Mouse (Mus musculus): ENCODE measurements around the gene Abl2.
A peak's percentile ranks its signal among the peaks of the same experiment; 100 is the strongest.
"Not testable (repeated sequence)": the region's sequence is repeated elsewhere in the genome, so short reads cannot be mapped to it uniquely, and the experiment has no call there.

Abl2 gene

DNA sequence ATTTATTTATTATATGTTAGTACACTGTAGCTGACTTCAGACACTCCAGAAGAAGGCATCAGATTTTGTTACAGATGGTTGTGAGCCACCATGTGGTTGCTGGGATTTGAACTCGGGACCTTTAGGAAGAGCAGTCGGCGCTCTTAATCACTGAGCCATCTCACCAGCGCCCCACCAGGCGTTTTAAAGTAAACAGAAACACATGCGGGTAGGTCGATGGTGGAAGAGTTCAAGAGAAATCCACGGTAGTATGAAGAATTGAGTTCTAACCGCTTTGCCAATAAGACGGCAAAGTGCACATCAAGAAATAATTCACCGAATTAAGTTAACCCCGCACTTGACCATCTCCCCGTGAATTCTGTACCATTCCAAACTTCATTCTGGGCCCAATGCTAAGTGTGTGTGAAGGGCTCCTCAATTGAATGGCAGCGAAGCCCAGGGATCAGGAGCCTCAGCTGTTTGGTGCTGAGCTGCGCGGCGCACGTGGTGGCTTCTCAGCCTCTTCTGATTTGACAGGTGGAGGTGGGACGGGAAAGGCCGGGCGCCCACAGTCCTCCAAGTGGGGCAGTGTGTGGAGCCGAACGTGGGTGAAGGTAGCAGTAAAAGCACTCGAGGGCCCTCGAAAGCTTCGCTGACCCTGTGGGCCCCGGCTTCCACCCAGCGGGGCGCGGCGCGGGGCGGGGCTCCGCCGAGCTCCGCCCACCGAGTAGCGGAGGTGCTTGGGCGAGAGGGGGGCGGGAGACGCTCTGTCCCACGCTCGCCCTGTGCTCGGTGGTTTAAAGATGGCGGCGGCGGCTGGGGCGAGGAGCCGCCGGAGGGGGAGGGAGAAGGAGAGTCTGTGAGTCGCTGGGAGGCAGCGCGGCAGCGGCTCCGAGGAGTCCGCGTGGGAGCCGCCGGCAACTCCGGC lies at the start of gene Abl2:
Gene Abl2, plus strand, starts transcription at position 763 of the 907 bp plus-strand sequence.
- peak; percentile 52 for DNase-seq (ENCODE audit: extremely low read depth, low read depth)

DNA sequence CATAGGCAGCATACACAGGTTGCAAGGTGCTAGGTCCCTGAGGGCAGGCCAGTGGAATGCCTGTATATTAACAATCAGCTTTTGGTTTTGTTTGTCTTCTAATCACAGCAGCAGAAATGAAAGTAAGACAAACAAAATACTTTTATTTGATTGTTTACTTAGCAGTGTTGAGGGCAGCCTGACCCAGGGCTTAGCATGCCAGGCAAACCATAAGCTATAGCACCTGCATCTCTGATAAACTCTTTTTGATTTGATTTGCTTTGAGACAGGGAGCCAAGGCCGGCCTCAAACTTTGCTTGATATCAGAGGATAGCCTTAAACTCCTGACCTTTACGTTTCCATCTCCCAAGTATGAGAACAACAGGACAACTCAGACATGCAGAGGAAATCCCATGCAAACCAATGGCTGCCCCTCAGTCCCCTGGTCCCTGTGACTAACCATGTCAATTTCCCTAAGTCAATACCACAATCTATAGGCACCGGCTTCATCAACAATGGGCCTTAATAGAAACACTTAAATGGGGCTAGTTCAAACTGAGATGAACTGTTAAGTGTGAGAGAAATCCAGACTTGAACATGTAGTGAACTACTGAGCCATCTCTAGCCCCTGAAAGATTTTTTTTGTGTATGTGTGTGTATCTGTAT lies 38.3 kb upstream of the Abl2 start:
- DNase-seq (ENCODE audit: extremely low read depth, low read depth), result no peak

DNA sequence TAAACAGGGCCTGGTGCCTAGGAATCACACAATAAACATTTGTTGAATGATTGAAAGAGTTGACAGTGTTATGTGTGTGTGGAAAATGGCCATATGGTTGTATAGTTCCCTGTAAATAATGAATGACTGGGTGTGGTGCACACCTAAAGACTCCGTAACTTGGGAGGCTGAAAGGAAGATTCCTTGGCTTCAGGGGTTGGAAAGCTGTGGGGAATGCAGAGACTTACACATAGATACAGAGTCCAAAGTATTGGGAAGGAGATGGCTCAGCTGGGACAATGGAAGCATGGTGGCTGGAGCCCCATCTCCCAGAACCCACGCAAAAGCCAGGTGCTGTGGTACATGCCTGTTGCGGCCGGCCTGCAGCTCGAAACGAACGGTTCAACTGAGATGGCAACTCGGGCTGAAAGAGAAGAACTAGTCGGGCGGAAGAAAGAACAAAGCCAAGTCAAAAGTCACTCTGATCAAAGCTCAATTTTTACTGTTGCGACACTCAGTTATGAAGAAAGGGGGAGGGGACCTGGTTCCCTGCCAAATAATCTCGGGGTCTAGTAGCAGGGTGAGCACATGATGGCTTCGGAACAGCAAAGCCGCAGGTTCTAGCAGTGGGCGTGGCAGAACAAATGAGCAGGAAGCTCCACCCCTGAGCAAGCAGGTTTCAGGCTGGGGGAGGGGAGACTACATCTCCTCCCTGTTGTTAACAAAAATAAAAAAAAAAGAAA lies 36.6 kb upstream of the Abl2 start:
- DNase-seq (ENCODE audit: extremely low read depth, low read depth), result peak; percentile 16

DNA sequence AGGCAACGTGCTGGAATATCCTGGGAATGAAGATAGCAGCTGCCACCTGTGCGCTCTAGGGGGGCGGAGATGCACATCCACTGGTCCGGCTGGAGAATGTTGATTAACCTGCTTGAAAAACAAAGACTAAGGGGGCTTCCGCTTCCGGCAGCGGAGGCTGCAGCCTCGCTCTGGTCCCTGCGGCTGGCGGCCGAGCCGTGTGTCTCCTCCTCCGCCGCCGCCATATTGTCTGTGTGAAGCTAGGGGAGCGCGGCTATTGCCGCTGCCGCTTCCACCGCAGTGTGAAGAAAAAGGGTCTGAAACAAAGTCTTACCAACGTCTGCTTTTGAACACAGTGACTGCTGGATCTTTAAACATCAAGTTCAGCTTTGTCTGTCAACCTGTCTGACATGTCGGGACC lies 34.7 kb upstream of the Abl2 start, which contains the start of gene Gm10031:
Gene Gm10031, plus strand, starts transcription at position 171 of the 400 bp plus-strand sequence.
- DNase-seq (ENCODE audit: extremely low read depth, low read depth), result not testable (repeated sequence)

DNA sequence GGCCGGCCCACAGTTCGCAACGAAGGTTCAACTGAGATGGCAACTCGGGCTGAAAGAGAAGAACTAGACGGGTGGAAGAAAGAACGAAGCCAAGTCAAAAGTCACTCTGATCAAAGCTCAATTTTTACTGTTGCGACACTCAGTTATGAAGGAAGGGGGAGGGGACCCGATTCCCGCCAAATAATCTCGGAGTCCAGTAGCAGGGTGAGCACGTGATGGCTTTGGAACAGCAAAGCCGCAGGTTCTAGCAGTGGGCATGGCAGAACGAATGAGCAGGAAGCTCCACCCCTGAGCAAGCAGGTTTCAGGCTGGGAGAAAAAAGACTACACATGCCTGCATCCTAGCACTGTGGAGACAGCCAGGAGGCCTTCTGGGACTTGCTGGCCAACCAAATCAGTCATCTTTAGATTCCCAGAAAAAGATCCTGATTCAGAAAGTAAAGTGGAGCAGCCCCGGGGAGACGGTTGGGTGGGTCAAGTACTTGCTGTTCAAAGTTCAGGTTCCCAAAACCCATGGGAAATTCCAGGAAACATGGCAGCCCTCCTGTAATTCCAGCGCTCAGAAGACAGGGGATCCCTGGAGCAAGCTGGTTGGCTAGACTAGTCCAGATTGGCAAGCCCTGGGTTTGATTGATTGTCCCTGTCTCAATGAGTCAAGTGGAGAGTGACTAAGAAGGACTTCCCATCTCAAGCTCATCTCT lies 26.0 kb upstream of the Abl2 start:
- not testable (repeated sequence) for DNase-seq (ENCODE audit: extremely low read depth, low read depth)

DNA sequence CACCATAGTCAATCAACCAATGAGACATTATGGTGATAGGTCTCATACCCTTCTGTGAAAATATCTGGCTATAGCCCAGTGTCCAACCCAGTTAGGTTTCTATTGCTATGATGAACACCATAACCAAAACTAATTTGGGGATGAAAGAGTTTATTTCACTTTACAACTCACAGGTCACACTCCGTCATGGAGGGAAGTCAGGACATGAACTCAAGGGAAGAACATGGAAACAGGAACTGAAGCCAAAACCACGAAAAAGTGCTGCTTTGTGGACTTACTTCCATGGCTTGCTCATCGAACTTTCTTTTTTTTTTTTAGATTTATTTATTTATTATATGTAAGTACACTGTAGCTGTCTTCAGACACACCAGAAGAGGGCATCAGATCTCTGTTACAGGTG lies 25.1 kb upstream of the Abl2 start:
- DNase-seq (ENCODE audit: extremely low read depth, low read depth), result peak; percentile 26

DNA sequence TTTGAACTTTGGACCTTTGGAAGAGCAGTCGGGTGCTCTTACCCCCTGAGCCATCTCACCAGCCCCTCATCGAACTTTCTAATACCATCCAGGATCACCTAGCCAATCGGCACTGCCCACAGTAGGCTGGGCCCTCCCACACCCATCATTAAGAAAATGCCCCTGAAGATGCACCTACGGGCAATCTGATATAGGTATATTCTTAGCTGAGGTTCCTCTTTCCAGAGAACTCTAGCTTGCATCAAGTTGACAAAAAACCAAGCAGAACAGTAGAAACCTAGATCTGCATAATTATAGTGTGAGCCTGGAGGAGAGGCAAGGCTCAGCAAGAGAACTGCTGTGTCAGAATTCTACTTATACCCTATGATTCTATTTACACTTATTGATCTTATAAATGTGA lies 24.7 kb upstream of the Abl2 start:
- peak; percentile 62 for DNase-seq (ENCODE audit: extremely low read depth, low read depth)

DNA sequence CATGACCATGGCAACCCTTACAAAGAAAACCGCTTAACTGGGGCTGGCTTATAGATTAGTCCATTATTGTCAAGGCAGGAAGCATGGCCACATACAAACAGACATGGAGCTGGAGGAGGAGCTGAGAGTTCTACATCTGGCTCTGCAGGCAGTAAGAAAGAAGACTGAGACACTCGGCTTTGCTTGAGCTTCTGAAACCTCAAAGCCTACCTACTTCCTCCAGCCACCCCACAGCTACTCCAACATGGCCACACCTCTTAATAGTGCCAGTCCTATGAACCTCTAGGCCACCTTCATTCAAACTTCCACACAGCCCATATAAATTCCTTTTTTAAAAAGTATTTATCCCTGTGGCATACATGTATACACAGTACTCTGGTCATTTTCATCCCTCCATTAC lies 21.6 kb upstream of the Abl2 start:
- no peak for DNase-seq (ENCODE audit: extremely low read depth, low read depth)

DNA sequence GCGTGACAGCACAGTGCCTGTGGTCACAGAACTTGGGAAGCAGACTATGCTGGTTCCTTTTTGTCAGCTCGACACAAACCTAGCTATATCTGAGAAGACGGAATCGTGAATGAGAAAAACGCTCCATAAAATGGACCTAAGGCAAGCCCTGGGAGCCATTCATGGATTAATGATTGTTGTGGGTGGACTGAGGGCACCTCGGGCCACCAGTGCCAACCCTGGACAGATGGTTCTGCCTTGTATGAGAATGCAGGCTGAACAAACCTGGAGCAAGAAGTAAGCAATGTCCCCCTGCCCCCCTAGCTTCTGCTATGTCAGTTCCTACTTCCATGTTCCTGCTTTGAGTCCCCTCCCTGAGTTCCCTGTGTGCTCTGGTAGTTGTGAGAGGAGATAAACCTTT lies 20.9 kb upstream of the Abl2 start:
- DNase-seq (ENCODE audit: extremely low read depth, low read depth), result no peak

DNA sequence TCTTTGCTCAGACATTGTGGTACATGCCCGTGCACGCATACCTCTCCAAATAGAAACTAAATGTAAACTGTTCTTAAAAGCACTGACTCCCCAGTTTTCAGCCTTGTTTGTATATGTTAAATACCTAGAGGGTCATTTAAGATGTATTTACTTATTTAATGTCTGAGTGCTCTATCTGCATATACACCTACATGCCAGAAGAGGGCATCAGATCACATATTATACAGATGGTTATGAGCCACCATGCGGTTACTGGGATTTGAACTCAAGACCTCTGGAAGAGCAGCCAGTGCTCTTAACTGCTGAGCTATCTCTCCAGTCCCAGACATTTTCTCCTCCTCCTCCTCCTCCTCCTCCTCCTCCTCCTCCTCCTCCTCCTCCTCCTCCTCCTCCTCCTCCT lies 20.2 kb upstream of the Abl2 start:
- peak; percentile 21 for DNase-seq (ENCODE audit: extremely low read depth, low read depth)

DNA sequence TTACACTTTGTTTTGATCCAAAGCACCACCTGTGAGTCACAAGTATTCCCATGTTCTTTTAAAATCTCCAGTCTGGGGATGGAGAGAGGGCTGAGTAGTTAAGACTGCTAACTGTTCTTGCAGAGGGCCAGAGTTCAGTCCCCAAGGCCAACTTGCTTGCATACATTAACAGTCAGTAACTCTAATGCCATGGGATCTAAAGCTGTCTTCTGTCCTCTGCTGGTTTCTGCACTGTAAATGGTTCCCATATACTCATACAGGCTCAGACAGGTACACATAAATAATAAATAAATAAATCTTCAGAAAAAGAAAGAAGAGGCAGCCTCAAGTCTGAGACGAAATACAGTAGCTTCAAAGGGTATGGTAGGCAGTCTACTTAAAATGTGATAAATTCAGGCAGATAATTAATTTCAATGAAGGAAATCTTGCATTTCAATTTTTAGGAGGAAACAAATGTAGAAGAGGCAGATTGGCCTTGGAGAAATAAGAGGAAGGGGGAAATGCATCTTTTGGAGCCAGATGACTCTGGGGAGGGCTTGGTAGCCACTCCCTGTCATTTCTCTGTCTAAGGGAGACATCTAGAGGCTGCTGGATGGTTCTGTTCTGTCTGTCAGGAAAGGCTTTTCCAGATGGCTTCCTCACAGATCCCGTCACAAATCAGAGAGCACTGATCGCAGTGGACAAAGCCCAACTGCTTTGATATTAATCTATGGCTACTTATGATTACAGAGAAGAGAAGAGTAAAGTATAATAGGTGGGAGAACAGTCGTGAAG lies 18.6 kb upstream of the Abl2 start:
- peak; percentile 12 for DNase-seq (ENCODE audit: extremely low read depth, low read depth)

DNA sequence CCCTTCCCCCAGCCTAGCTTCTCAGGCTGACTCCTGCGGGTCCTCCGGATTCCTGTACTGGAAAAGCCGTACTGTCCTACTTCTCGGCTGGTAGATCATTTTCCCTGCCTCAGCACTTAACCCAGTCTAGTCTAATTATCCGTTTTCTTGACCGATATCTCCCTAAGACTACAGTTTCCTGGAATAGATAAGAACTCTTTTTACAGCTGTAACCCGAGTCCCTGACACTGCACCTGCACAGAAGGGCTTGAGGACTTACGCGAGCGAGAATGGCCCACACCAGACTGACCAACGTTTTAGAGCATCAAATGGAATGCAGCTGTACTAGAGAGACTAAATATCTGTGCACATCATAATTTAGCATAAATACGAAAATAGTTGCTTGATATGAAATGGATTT lies 14.6 kb upstream of the Abl2 start:
- DNase-seq (ENCODE audit: extremely low read depth, low read depth), result no peak

DNA sequence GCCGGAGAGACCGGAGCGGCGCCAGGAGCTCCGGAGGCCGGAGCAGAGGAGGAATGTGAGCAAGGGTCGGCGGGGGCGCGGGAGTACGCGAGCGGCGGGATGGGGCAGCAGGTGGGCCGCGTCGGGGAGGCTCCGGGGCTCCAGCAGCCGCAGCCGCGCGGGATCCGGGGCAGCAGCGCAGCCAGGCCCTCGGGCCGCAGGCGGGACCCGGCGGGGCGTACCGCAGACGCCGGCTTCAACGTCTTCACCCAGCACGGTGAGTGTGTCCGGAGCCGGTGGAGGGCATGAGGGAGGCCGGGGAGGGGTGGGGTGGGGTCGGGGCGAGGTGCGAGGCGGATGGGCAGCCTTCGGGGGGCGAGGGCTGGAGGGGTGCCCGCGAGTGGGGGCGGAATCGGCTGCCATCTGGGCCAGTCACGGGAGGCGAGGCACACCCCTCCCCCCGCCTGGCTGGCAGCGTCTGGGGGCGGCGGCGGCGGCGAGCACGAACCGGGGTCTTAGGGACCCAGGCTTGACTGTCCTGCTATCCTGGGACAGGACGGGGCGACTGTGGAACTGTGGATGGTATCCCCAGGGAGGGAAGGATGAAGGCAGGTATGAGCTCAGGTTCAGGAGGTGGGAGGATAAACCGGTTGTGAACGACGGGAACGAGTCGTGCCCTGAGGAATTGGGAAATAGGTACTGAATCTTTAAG lies 509 bp downstream of the Abl2 start:
- no peak for DNase-seq (ENCODE audit: extremely low read depth, low read depth)

DNA sequence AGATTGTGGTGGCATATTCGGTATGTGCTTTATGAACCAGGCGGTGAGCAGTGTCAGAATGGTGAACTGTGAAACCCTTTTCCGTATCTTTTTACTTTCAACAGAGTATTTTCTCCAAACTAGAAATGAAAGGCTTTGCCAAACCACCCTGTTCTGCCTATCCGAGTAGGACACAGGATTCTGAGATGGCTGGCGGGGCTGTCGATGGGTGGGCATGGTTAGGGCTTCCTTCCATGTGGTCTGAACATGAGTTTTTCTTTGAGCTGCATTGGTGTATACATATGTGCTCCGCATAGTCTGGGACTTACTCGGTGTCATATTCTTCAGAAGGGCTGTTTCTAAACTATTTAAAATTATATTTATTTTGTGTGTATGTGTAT lies 1.0 kb downstream of the Abl2 start:
- DNase-seq (ENCODE audit: extremely low read depth, low read depth), result no peak

DNA sequence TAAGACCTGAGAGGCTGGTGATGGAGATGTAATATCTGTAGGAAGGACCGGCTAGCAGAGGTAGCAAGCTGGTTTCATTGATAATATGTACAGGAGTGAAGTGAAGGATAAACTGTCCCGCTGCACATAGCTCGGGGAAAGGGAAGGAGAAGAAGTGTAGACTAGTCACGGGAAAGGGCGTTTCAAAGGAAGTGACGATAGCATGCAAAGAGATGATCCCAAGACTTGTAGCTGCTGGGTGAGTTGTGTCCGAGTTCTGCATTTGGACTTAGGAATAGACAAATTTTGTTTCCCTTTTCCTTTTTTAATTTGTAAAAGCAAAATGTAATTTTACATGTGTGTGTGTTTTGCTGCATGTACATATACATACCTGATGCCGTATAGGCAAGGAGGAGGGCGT lies 1.9 kb downstream of the Abl2 start:
- no peak for DNase-seq (ENCODE audit: extremely low read depth, low read depth)

DNA sequence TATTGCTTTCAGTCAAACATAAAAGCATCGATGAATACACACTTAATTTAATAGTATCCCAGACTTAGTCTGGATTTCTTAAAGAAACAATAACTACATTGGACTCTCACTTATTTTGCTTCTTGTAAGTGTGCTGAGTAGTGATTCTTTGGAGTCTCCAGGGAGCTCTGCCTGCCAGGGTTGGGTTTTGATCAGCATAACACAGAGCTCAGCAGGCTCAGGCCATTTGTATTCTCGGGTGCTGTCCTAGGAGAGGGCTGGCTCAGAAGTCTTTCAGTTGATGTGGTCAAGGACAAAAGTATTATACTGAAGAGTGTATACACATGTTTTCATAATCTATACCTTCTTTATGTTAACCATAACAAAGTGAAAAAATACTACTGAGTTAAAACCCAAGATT lies 6.7 kb downstream of the Abl2 start:
- DNase-seq (ENCODE audit: extremely low read depth, low read depth), result no peak

DNA sequence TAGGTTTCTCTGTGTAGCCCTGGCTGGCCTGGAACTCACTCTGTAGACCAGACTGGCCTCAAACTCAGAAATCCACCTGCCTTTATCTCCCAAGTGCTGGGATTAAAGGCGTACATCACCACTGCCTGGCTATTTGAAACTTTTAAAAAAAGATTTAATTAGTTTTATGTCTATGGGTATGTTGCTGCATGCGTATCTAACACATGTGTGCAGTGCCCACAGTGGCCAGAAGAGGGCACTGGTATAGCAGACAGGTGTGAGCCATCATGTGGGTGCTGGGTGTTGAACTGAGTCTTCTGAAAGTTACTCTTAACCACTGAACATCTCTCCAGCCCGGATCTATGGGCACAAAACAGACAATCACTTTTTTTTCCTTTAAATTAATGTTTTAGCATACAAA lies 7.5 kb downstream of the Abl2 start:
- peak; percentile 24 for DNase-seq (ENCODE audit: extremely low read depth, low read depth)

DNA sequence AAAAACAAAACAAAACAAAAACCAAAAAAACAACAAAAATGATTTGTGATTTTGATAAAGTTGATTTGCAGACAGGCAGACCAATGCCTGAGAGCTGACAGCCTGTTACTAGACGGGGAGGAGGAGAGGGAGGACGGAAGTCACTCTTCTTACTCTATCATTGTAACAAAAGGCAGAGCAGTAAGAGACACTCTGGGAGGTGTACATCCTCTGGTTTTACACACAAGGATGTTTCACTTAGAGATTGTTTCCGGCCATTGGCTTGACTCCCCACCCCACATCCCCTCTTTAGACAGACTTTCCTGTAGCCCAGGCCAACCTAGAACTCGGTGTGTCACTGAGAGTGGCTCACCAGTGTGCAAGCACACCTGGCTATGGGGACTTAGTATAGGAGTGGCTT lies 11.0 kb downstream of the Abl2 start:
- DNase-seq (ENCODE audit: extremely low read depth, low read depth), result no peak

DNA sequence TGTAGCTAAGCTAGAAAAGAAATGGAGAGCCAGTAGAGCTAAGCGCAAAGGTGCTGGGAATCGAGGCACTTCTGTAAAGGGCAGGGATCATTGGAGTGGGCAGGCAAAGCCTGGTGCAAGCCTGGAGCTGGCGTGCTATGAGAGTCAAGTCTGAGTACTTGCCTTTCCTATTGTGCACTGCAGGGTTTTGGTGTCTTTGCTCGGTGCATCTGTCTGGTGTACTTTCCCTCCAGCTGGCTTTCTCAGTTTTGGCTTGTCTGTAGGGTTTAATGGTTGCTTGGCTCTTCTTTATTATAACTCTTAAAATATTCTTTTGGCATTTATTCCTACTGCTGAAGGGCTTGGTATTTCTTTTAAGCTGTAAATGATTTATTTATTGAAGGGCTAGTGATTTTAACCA lies 14.4 kb downstream of the Abl2 start:
- DNase-seq (ENCODE audit: extremely low read depth, low read depth), result no peak

DNA sequence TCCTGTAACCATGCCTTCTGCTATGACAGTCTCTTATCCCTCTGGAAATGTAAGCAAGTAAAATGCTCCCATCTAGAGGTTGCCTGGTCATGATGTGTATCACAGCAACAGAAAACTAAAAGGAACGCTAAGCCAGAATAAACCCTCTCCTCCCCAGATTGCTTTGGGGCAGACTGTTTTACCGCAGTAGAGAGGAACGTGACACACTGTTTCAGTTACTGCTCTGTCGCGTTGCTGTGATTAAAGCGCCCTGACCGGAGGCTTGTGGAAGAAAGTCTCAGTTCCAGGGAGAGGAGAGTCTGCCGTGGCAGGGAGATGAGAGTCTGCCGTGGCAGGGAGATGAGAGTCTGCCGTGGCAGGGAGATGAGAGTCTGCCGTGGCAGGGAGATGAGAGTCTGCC lies 22.6 kb downstream of the Abl2 start:
- DNase-seq (ENCODE audit: extremely low read depth, low read depth), result no peak
